Mouse (Mus musculus): ENCODE data around the gene Slc50a1. TPM values are rescaled to one million over a fixed set of nuclear protein-coding genes. Genes with fewer than 3 reads are reported as not detected.
A peak's percentile ranks its signal among the peaks of the same experiment; 100 is the strongest.

The Slc50a1 gene
- polyA plus RNA-seq, 1 experiment: 83.0 TPM

DNA sequence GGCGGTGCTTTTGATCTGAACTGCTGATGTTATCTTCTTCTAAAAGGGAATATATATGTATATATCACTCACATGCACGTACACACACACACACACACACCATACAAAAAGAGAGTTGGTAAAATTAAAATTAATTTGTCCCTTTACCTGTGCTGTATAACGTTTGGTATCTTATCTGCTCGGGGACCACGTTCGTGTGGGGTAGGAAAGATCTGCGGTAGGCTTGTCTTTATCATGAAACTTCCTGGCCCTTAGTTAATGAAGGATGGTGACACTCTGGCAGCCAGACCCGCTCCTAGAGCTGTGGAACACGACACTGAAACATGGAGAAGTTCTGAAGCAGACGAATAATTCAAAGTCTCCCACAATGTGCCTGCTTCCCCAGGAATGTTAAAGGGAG is 21.5 kb upstream of the Slc50a1 start:
- Histone ChIP-seq H3K4me1 (ENCODE audit: control insufficient read depth, insufficient read depth, low read length) (peaks cover 3% of the 10 kb centered on the region; the same call in 1 of the 2 replicates), H3K27ac (ENCODE audit: control insufficient read depth, insufficient read depth, low read depth, low read length, poor library complexity) (no peak overlapping the region), H3K4me3 (replicated peaks; ENCODE audit: control insufficient read depth, low read depth, low read length) (no peak overlapping the region)
- WGBS: 42% methylated on average over 10 of the region's 10 CpGs
- TF ChIP-seq CTCF (IDR thresholded peaks at IDR 0.05; ENCODE audit: control insufficient read depth, insufficient read depth, low read length) (no peak), POLR2A (IDR thresholded peaks at IDR 0.05; ENCODE audit: borderline replicate concordance, control insufficient read depth, low read depth, low read length) (no peak)

DNA sequence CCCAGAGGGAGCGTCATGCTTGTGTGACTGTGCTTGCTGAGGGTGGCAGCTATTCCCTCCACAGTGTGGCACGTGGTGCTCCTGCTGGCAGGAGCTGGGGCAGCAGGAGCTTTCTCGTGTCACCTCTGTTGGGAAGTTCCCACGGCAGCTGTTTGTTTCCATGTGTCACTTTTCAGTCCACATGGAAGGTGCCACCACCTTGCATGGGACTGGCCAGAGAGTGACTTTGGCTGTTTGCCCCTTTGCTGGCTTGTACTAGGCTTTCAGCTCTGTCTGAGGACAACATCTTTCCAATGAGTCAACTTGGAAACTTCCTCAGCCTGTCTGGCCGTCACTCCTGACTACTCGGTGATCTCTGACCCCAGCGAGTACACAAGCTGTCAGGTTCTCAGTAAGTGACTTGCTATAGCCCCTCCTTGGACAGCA is 18.1 kb upstream of the Slc50a1 start:
- TF ChIP-seq POLR2A (IDR thresholded peaks at IDR 0.05; ENCODE audit: borderline replicate concordance, control insufficient read depth, low read depth, low read length) (no peak), CTCF (IDR thresholded peaks at IDR 0.05; ENCODE audit: control insufficient read depth, insufficient read depth, low read length) (no peak)
- H3K27ac ChIP-seq (ENCODE audit: control insufficient read depth, insufficient read depth, low read depth, low read length, poor library complexity): 0 out of 2 replicates have a peak overlapping the region, but pooled peaks have one; percentile 23
- WGBS: 63% methylated on average over 7 of the region's 7 CpGs
- H3K4me3 ChIP-seq (replicated peaks; ENCODE audit: control insufficient read depth, low read depth, low read length): no peak overlapping the region
- H3K4me1 ChIP-seq (ENCODE audit: control insufficient read depth, insufficient read depth, low read length): peaks cover 2% of the 10 kb centered on the region; the same call in 1 of the 2 replicates

DNA sequence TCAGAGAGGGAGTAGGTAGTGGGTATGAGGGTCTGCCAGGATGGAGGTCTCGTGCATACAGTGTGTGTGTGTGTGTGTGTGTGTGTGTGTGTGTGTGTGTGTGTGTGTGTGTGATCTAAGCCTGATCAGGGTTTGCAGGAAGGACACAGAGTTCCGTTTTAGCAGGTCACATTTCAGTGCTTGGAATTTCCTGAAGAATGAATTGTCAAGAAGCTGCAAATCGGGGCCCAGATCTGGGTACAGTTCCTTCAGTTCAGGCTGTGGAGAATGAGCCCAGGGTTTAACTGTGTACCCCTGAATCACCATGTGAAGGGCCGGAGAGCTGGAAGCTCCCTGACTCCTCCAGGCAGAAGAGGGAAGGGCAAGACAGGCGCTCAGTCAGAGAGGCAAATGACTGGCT is 16.9 kb upstream of the Slc50a1 start:
- H3K27ac ChIP-seq (ENCODE audit: control insufficient read depth, insufficient read depth, low read depth, low read length, poor library complexity): no peak overlapping the region
- peaks cover 2% of the 10 kb centered on the region; the same call in 1 of the 2 replicates for H3K4me1 ChIP-seq (ENCODE audit: control insufficient read depth, insufficient read depth, low read length)
- no peak overlapping the region for H3K4me3 ChIP-seq (replicated peaks; ENCODE audit: control insufficient read depth, low read depth, low read length)
- 34% methylated on average over 5 of the region's 5 CpGs for WGBS
- TF ChIP-seq POLR2A (IDR thresholded peaks at IDR 0.05; ENCODE audit: borderline replicate concordance, control insufficient read depth, low read depth, low read length) (no peak), CTCF (IDR thresholded peaks at IDR 0.05; ENCODE audit: control insufficient read depth, insufficient read depth, low read length) (no peak)

DNA sequence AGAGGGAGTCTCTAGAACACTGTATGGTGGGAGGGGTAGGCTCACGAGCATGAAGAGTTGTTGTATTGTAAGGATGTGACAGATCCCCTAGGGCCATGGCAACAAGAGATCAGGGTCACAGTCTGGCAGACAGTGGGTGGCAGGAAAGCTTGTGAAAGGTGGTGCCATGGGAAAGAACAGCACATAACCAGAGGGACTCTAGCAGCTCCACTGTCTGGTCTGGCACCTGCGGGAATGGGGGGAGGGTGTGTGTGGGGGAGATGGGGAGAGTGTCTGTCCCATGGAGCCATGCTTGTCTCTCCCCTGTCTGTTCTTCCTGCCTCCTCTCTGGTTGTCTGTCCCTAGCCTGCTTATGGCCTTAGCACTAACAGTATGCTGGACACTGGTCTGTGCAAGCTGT is 15.2 kb upstream of the Slc50a1 start:
- H3K4me3 ChIP-seq (replicated peaks; ENCODE audit: control insufficient read depth, low read depth, low read length): no peak overlapping the region
- TF ChIP-seq POLR2A (IDR thresholded peaks at IDR 0.05; ENCODE audit: borderline replicate concordance, control insufficient read depth, low read depth, low read length) (no peak), CTCF (IDR thresholded peaks at IDR 0.05; ENCODE audit: control insufficient read depth, insufficient read depth, low read length) (no peak)
- H3K4me1 ChIP-seq (ENCODE audit: control insufficient read depth, insufficient read depth, low read length): peaks cover 2% of the 10 kb centered on the region; the same call in 1 of the 2 replicates
- 34% methylated on average over 2 of the region's 2 CpGs for WGBS
- no peak overlapping the region for H3K27ac ChIP-seq (ENCODE audit: control insufficient read depth, insufficient read depth, low read depth, low read length, poor library complexity)

DNA sequence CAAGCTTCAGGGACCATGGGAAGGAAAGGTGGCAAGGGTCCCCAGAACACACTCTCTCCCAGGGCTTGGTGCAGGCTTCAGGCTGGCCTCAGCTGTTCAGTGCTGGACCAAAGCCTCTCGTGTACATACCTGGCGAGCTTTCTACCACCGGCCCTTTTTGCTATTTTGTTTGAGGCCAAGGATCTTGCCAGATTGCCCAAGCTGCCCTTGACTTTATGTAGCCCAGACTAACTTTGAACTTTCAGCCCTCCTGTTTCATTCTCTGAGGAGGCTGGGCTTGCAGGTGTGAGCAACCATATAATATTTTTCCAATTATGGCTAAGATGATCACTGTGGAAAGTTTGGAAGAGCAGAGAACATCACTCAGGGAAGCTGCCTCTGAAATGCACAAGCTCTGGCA is 13.9 kb upstream of the Slc50a1 start:
- no peak overlapping the region for H3K4me3 ChIP-seq (replicated peaks; ENCODE audit: control insufficient read depth, low read depth, low read length)
- H3K27ac ChIP-seq (ENCODE audit: control insufficient read depth, insufficient read depth, low read depth, low read length, poor library complexity): no peak overlapping the region
- 81% methylated on average over 3 of the region's 3 CpGs for WGBS
- peaks cover 4% of the 10 kb centered on the region for H3K4me1 ChIP-seq (ENCODE audit: control insufficient read depth, insufficient read depth, low read length)
- TF ChIP-seq POLR2A (IDR thresholded peaks at IDR 0.05; ENCODE audit: borderline replicate concordance, control insufficient read depth, low read depth, low read length) (no peak), CTCF (IDR thresholded peaks at IDR 0.05; ENCODE audit: control insufficient read depth, insufficient read depth, low read length) (no peak)

DNA sequence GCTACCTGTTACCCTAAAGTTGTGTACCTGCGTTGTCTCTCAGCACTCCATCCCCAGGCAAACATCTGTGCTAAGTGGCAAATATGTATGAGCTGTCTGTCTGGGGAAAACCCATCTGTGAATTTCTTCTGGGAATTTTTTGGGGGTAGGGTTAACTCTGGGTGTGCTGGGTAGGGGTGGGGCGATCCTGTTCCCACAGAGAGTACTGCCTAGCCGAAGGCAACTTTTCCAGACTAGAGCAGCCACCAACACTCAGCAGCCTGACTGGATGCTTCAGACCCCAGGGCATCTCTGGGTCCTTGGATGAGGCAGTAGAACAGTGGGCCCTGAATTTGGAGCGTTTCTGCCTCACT is 11.9 kb upstream of the Slc50a1 start:
- no peak overlapping the region for H3K27ac ChIP-seq (ENCODE audit: control insufficient read depth, insufficient read depth, low read depth, low read length, poor library complexity)
- TF ChIP-seq CTCF (IDR thresholded peaks at IDR 0.05; ENCODE audit: control insufficient read depth, insufficient read depth, low read length): no peak
- no peak for TF ChIP-seq POLR2A (IDR thresholded peaks at IDR 0.05; ENCODE audit: borderline replicate concordance, control insufficient read depth, low read depth, low read length)
- peaks cover 4% of the 10 kb centered on the region for H3K4me1 ChIP-seq (ENCODE audit: control insufficient read depth, insufficient read depth, low read length)
- no peak overlapping the region for H3K4me3 ChIP-seq (replicated peaks; ENCODE audit: control insufficient read depth, low read depth, low read length)
- WGBS: 29% methylated on average over 4 of the region's 4 CpGs

DNA sequence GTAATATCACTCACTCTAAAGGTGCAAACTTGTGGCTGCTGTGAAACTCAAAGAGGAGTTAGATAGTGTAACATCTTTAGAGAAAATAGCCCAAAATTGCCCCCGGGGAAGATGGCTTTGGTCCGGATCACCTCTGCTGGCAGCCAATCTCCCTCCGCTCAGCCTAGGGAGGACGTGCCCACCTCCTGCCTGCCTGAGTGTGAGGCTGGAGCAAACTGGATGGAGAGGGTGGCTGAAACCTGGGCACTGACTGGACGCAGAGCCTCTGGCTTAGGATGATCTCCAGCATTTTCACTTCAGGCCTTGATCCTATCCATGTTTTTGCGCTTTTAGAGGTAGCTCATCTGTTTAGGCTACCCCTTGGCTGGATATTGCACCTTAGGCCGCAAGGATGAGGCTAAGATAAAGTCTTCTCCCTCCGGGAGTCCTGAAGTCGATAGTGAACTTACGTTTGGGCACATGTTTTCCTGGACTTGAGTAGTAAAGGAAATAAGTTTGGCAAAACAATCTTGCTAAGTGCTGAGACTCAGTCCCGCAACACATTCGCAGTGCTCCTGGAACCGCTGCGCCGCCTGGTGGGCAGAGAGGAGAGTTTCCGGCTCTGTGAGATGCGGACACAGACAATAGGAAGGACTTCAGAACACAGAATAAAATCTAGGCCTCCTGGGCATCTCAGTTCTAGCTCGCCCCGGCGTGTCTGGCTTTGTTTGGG is 11.4 kb upstream of the Slc50a1 start:
- Histone ChIP-seq H3K4me3 (replicated peaks; ENCODE audit: control insufficient read depth, low read depth, low read length) (no peak overlapping the region), H3K4me1 (ENCODE audit: control insufficient read depth, insufficient read depth, low read length) (peaks cover 4% of the 10 kb centered on the region), H3K27ac (ENCODE audit: control insufficient read depth, insufficient read depth, low read depth, low read length, poor library complexity) (no peak overlapping the region)
- TF ChIP-seq CTCF (IDR thresholded peaks at IDR 0.05; ENCODE audit: control insufficient read depth, insufficient read depth, low read length): peak; percentile 93
- TF ChIP-seq POLR2A (IDR thresholded peaks at IDR 0.05; ENCODE audit: borderline replicate concordance, control insufficient read depth, low read depth, low read length): no peak
- WGBS: 17% methylated on average over 20 of the region's 20 CpGs

DNA sequence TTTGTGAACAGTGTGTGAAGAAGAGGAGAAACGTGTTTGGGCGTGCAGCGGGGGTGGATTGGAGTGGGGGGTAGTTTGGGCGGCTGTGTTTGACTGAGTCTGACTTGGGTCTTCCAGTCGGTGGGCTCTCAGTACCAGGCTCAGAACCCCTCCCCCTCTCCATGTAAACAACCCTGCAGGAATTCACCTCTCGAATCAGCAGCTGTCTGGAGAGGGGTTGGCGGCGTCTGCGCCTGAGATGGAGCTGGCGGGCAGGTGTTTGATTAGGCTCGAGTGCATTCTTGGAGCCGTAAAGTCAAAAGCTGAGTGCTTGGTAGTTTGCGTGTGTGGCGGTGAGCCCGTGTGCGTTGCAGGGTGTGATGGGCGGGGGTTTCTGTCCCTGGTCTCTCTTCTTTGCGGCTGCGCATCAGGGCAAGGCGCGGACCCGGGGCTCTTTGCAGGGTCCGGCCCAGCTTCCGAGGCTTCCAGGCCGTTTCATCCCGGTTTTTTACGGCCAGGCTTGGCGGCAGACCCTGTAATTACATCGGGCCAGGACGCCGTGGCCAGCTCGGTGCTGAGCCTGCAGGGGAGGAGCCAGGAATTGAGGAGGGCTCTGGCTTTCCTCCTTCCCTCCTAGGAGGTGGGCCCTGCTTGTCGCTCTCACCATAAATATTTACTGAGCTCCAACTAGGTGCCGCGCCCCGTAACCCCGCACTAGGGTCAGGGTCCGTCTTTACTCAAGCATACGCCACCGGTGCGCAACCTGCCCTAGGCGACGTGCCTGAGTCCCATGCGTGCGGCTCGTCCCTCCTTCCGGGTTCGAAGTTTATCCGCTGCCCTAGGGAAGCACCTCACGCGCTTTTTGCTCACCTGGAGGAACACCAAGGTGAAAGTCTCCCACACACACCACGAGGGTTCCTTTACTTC is 10.5 kb upstream of the Slc50a1 start, which contains the start of gene Efna1:
TSS of gene Efna1 (minus strand) at position 537 of the 906 bp plus-strand sequence.
- Histone ChIP-seq H3K4me1 (ENCODE audit: control insufficient read depth, insufficient read depth, low read length) (peaks cover 4% of the 10 kb centered on the region), H3K4me3 (replicated peaks; ENCODE audit: control insufficient read depth, low read depth, low read length) (peak within 1 kb of the TSS; percentile 36), H3K27ac (ENCODE audit: control insufficient read depth, insufficient read depth, low read depth, low read length, poor library complexity) (peak within 1 kb of the TSS; percentile 20)
- TF ChIP-seq CTCF (IDR thresholded peaks at IDR 0.05; ENCODE audit: control insufficient read depth, insufficient read depth, low read length) (no peak), POLR2A (IDR thresholded peaks at IDR 0.05; ENCODE audit: borderline replicate concordance, control insufficient read depth, low read depth, low read length) (no peak)
- 1% methylated on average over 52 of the region's 52 CpGs for WGBS
